Mouse (Mus musculus) megakaryocyte, adult 5-6 weeks (primary cell): Measurements from ENCODE around the gene Irf8. TPM values are rescaled to one million over a fixed set of nuclear protein-coding genes. Genes with fewer than 3 reads are reported as not detected.
A peak's percentile ranks its signal among the peaks of the same experiment; 100 is the strongest.

Source experiments
- ATAC-seq: 2 replicates; pipeline ENCODE4 v1.8.0; 2016; ENCODE audit warnings: mild to moderate bottlenecking, inconsistent platforms; ENCODE audit not compliant: poor library complexity, severe bottlenecking
- total RNA-seq, 2 experiments: library from RNA; stranded (forward) in 1 of 2; stranded (reverse) in 1 of 2; fragments of 153-499, 151-499 nt in 1 of 2; fragments of 221-1000, 200-1000 nt in 1 of 2; gene quantifications; 2 replicates each; pipeline versions ENCODE4 v1.2.3 to v1.2.4; 2015 to 2017

The Irf8 gene
- total RNA-seq, 2 experiments from 2014 or later, result 175 to 282 TPM

DNA sequence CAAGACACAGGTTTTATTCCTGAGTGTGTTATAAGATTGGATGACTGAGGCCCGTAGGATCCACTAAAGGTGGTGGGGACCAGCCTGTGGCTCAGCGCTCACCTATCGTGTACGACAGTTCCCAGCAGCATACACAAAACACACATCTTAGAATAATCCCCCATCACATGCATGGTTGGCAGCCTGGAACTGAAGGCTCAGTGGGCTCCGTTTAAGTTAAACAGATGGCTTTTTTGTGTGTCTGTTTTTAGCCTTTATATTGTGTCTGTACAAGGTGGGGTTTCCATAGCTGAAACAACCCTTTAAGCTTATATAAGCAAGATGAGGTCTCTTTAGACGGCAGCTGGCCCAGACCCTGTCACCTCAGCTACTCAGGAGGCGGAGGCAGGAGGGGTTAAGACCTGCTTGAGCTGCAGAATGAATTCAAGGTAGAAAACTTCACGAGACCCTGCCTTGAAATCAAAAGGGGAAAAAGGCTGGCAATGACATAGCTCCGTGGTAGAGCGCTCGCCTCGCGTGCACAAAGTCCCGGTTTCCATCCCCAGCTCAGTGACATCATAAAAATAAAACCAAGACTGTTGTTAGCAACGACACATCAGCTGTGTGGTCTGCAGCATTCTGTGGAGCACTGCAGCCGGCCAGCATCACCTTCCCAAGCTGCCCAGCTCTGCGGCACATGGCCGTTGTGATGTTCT lies 10.0 kb downstream of the Irf8 start:
- ATAC-seq, result no peak

GRCm38 (mm10) chr8:120747286-120747685 lies 11.1 kb downstream of the Irf8 start:
- no peak for ATAC-seq

- ATAC-seq, result no peak
Measured at GRCm38 (mm10) chr8:120750616-120751015, 14.5 kb downstream of the Irf8 start.

DNA sequence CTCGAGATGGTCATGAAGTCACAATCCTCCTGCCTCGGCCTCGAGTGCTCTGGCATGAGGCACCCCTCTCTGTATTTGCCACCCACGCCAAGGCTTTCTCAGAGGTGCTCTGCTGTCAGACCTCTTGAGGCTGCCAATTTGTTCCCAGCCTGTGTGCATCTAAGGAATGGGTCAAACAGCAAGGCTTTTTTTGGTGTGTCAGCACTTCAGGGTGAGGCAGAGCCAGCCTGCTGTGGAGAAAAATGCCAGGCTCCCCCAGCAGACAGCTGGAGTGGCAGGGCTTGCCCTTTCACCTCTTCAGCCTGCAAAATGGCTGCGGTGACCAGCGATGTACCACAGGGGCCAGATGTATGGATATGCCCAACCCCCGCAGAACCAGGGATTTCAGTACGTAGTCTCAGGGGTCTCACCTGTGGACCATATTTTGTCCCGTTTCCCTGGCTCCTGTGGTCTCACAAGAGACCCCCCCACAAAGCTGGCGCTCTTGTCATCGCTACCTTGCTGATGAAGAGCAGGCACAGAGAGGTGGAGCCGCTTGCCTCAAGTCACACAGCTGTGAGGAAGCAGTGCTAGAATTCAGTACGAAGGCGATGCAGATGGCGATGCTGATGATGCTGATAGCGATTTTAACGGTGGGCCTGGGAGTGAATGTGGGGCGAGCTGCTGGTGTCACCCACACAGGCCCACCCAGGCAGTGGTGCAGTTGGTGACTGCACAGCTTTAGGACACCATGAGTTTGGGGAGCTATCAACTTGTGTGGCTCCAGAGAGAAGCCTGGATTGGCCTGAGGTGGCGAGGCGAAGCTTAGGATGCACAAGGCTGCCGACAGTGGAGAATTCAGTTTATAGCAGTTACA lies 15.3 kb downstream of the Irf8 start:
- ATAC-seq, result no peak

DNA sequence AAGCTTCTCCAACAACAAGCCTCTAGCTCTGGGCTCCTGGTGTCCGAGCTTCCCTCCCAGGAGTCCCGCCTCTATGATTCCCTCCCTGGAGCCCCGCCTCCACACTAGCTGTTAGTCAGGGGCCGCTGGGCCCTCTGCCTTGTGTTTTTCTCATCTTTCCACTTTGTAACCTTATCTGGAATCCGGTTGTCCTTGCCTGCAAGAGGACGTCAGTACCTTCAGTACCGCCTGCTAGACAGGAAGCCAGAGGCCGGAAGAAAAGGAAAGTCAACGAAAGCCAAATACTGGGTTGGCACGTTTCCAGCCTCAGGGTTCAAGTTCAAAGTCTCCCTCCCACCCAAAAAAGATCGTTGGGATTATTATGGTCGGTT lies 15.9 kb downstream of the Irf8 start:
- ATAC-seq, result peak; percentile 6; the same call in 1 of the 2 replicates

DNA sequence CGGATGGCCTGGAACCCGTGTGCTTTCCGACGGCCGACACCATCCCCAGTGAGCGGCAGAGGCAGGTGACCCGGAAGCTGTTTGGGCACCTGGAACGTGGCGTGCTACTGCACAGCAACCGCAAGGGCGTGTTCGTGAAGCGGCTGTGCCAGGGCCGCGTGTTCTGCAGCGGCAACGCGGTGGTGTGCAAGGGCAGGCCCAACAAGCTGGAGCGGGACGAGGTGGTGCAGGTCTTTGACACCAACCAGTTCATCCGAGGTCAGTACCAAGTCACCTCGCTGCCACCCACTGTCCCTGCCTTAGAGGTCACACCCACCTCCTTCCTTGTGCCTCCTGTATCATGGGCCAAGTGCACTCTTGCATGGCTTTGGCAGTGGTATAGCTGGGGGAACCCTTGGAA lies 17.3 kb downstream of the Irf8 start:
- ATAC-seq, result no peak

GRCm38 (mm10) chr8:120755306-120756297 lies 19.4 kb downstream of the Irf8 start:
- no peak for ATAC-seq

DNA sequence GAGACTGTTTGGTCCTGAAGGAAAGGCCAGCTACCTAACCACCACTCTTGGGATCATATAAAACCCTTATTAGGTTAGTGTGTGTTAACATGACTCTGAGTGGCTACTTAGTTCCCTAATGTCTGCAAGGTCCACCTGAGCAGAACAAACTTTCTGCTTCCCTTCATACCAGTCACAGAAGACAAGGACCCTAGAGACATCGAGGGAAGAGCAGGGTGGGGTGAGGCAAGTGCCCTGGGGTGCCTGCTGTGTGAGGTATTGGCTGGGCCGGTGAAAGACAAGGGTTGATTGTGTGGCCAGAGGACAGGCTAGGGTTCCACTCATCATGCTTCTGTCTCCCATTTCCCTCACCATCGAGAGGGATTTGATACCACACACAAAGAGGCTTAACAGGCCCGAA lies 21.8 kb downstream of the Irf8 start:
- ATAC-seq, result no peak

DNA sequence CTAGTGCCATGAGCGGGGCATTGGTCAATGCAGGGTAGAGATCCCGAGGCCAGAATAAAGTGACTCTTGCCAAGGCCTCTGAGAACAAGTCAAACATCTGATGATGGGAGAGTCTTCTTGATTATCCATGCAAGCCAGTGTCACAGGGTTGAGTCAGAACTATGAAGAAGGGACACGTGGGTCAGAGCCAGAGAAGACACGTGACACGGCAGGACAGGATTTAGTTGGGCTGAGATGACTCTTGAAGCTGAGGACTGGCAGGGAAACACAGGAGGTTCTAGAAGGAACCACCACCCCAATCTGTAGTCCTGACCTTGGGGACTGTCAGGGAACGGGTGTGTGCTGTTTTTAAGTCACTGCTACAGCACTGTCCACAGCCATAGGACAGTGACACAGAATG lies 23.7 kb downstream of the Irf8 start:
- no peak for ATAC-seq

GRCm38 (mm10) chr8:120760341-120761215 lies 24.4 kb downstream of the Irf8 start:
- 0 out of 2 replicates have a peak, but pooled peaks have one; percentile 9 for ATAC-seq

GRCm38 (mm10) chr8:120763267-120763666 lies 27.1 kb downstream of the Irf8 start:
- ATAC-seq, result peak; percentile 74

GRCm38 (mm10) chr8:120764638-120765037 lies 28.5 kb downstream of the Irf8 start:
- ATAC-seq, result no peak

GRCm38 (mm10) chr8:120766622-120767021 lies 30.5 kb downstream of the Irf8 start:
- 0 out of 2 replicates have a peak, but pooled peaks have one; percentile 28 for ATAC-seq

DNA sequence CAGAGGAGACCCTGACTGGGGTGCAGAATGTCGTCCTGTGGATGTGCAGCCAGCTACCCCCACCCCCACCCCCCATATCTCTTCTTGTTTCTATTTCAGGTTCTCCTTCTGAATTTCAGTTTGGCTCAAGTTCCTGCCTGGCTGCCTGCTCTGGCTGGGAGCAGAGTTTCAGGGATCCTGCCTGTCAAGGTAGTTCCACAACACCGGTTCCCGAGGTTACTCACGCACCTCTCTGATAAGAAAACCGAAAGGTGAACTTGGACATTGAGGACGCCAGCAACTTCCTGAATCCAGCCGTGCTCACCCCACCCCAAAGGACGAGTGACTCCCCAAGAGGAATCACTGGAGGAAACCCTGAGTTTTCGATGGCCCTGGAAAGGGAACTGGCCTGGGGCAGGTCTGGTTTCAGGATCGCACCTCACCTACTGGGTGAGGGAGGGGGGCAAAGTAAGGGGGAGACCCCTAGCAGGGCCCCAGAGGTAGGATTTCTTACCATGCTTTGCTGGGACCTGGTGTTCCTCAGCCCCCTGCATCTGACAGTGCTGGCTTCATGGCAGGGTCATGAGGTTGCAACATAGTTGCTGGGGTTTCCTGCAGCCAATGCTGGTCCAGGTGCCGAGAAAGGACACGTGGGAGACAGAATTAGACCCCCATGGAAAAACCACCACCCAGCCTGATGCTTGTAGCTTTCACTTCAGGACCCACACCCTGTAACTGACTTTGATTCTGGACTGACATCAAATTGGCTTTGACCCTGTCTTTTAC lies 32.5 kb downstream of the Irf8 start:
- peak; percentile 57 for ATAC-seq

DNA sequence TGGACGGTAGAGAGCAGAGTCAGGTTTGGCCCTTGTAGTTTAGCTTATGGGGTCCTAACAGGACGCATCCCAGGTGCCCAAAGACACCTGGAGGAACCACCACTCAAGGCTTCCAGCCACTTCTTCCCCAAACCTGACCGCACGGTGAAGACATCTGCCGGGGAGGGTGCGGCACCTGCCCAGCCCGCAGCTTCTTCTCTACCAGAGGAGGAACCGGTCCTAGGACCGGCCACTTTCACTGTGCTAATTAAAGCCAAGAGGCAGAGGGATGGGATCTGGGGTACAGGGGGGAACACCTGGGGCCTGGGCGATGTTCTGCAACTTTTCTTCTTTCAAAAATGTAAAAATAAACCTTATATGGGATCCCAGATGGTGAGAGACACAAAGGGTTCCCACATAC lies 41.0 kb downstream of the Irf8 start:
- ATAC-seq, result peak; percentile 70

DNA sequence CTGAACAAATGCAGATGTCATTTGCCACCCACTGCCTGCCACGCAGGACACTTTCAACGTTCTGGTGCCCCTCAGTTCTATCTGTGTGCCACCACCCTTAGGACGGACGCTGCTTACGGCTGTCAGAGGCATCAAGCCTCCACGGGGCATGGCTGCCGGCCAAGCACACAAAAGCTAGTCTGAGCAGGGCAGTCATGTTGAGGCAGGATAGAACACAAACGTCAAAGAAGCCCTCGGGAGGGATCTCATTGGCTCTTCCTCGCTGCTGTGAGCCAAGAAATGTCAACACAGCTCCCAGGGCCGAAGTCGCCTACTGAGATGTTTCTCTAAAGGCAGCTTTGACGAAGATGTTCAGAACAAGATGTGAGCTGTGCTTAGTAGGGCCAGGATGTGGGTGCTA lies 41.6 kb downstream of the Irf8 start:
- no peak for ATAC-seq

- no peak for ATAC-seq
Measured at GRCm38 (mm10) chr8:120779106-120779505, 42.9 kb downstream of the Irf8 start.

DNA sequence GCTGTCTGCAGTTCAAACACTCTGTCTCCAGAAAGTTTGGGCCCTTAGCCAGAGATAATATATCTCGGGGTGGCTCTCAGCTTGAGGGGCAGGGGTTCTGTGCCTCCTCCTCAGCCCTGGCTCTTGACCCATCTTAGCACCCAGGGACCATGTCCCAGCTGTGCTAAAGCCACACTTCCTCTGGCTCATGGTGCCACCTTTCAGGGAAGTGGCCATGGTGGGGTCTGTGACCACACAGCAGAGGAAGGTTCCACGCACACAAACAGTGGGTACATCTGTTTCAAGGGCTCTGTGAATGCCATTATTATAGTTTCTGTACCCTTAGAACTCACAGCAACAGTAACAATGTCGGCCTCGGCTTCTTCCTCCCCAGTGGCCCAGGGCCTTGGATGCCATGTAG lies 47.6 kb downstream of the Irf8 start:
- peak; percentile 32; the same call in 1 of the 2 replicates for ATAC-seq

DNA sequence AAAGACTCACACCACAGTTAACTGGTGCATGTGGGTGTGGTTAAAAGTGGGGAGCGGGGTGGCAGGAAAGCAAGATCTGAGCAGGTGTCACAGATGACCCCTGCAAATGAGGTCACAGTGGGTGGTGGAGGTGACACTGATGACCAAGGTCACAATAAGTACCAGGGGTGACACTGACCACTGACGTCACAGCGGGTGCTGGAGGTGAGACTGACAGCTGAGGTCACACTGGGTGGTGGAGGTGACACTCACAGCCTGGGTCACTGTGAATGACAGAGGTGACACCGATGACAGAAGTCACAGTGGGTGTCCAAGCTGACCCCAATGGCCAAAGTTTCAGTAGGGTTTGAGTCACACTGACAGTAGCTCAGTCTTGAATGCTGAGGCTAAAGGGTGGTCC lies 50.6 kb downstream of the Irf8 start:
- peak; percentile 48 for ATAC-seq
